Mouse (Mus musculus) adrenal gland, adult 18-20 months (tissue): ENCODE measurements around the gene Calhm5. TPM values are rescaled to one million over a fixed set of nuclear protein-coding genes. Genes with fewer than 3 reads are reported as not detected.

Experiments
- DNase-seq, 2 experiments: peaks; one replicate each; pipeline ENCODE4 v3.0.0; 2021 to 2022; ENCODE audit warnings: low spot score in 2 of 2
- total RNA-seq, 2 experiments: library from RNA; stranded (reverse); gene quantifications; 1 replicate in 1 of 2; 2 replicates in 1 of 2; pipeline ENCODE4 v1.2.3; 2021

Calhm5 gene
- total RNA-seq, 2 experiments from 2014 or later, result 0.32 to 0.33 TPM

GRCm38 (mm10) chr10:34074522-34075200 lies 21.7 kb downstream of the Calhm5 start:
- no peak for DNase-seq

DNA sequence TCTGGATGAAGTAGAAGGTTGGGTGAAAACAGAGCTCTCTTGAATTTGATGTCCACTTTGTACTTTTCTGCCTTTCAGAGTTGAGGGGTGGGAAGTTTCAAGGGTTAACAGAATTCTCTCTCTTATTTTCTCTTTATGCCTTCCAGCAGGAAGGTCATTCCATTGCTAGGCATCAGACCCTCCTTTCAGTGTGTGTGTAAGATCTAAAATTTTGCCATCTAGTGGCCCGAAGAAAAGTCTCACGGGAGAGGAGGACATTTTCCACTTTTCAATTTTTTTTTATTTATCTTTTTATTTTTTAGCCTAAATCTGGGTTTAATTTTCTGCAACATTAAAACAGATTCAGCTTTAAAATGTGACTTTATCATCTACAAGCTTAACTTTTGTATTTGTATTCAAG lies 24.7 kb downstream of the Calhm5 start:
- DNase-seq, result no peak

GRCm38 (mm10) chr10:34070999-34071492 lies 25.3 kb downstream of the Calhm5 start:
- no peak for DNase-seq

DNA sequence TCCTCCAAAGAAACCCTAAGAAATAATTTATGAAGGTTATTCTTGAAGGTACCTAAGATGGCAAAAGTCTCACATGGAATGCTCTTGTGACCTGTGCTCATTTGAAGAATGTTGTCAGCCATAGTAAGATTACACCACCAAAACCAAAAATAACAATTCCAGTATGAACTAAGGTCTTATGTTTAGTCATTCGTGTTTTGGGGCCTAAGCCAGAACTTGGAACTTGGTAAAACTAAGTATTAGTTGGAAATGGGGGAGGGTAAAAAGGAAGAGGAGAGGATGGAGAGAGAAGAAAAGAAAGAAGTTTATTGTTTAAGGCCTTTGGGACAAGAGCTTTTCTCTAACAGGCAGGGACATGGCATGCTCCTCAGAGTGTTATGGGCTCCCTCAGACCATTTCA lies 26.7 kb downstream of the Calhm5 start:
- DNase-seq, result no peak

GRCm38 (mm10) chr10:34066591-34066990 lies 29.7 kb downstream of the Calhm5 start:
- DNase-seq, result no peak

DNA sequence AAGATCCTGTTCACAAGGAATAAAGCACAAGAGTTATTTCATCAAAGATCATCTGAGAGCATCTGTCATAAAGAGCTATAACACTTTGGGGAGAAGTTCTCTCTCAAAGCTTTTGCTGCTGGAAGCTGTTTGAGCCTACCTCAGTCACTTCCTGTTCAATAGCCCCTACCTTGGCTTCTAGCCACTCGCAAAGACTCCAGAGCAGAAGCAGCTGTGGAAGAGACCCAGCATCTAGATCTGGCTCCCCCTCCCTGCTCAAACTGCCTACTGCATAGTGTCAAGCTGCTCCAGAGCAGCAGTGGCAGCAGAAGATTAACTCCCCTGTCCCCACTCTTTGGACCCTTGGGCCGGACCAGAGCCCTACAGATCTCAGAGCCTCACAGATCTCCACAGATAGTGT lies 42.3 kb downstream of the Calhm5 start:
- DNase-seq, result no peak

- no peak for DNase-seq
These were observed 52.1 kb downstream of the Calhm5 start, which contains the start of gene Calhm4 for GRCm38 (mm10) chr10:34044210-34044609. TSS of gene Calhm4 (minus strand) at chr10:34044310.

Other genes with a start within 250 kb of the Calhm5 start
- under 1 TPM in 1 of 2 experiments, not detected in 1; 0.40 TPM for gene Sult3a1, start 238.8 kb downstream of the Calhm5 start, total RNA-seq
- under 1 TPM in 1 of 2 experiments, not detected in 1; 0.36 TPM for gene Rsph4a, start 191.4 kb downstream of the Calhm5 start, total RNA-seq
- gene Zup1, start 145.2 kb downstream of the Calhm5 start, total RNA-seq, result 10 to 100 TPM; 13.3 to 13.7 TPM
- gene Rwdd1, start 76.9 kb downstream of the Calhm5 start, total RNA-seq, result 100 to 1,000 TPM in 1 of 2 experiments, 10 to 100 TPM in 1; 88.4 to 101 TPM
- not detected for gene Trappc3l, start 58.9 kb downstream of the Calhm5 start, total RNA-seq
- gene Calhm4, start 52.2 kb downstream of the Calhm5 start, total RNA-seq, result not detected
- under 1 TPM; 0.45 to 0.56 TPM for gene Calhm6, start 31.5 kb upstream of the Calhm5 start, total RNA-seq
- gene Dse, start 111.2 kb upstream of the Calhm5 start, total RNA-seq, result 1 to 10 TPM; 8.6 to 9.8 TPM
- 10 to 100 TPM; 60.8 to 65.3 TPM for gene Tspyl1, start 185.7 kb upstream of the Calhm5 start, total RNA-seq
- gene Tspyl4, start 200.9 kb upstream of the Calhm5 start, total RNA-seq, result 10 to 100 TPM; 17.2 to 19.0 TPM